Comparison of ENCODE assay signal across 11 mouse cellular contexts in genomic region chr3:31324231-31324654, GRCm38 (mm10). TPM values are rescaled to one million over a fixed set of nuclear protein-coding genes. Genes with fewer than 3 reads are reported as not detected.
DNase-seq lines count a peak whose midpoint lies in the region.
"Had no signal": no experiment of that assay in that cellular context is flagged by ENCODE, and none has a peak within 500 bp of the region (broad histone marks: within the 10 kb centered on the region; RNA-seq: fewer than 3 reads in every experiment).

No protein-coding gene starts in this region.

- intact Hi-C loops in heart, postnatal 10 days (cut with DNase I) = no loop called here

- peak; percentile 2 to 16 for DNase-seq in heart, postnatal 10 days
- DNase-seq in heart, adult 11 months = no peak
- DNase-seq in Muller cell, postnatal 12 days (ENCODE audit: inconsistent ontology term) = peak; percentile 38
- DNase-seq in brain, adult 2 months (ENCODE audit: low read depth, low spot score) = peak; percentile 61
- DNase-seq in layer of hippocampus, postnatal 36 days = peak; percentile 21 to 27
- no peak for DNase-seq in spleen, postnatal 36 days (ENCODE audit: low spot score in 2 of 2)
- no peak for DNase-seq in adrenal gland, adult 18-20 months (ENCODE audit: low spot score in 2 of 2)
- DNase-seq: kidney, postnatal 25 days; lung, postnatal 14 days had no signal

RNA-seq across cellular contexts. Expression of gene Slc7a14, which starts 14.1 kb away (rescaled TPM):
- total RNA-seq in heart, postnatal 10 days (2021) = under 1 TPM; 0.10 to 0.14 TPM
- total RNA-seq in layer of hippocampus, postnatal 36 days (2021) = 10 to 100 TPM; 85.1 to 89.4 TPM
- total RNA-seq in adrenal gland, adult 18-20 months (2021) = 1 to 10 TPM; 3.1 to 4.3 TPM
- total RNA-seq: heart, adult 18-20 months; liver, adult 2 months had no signal

Comparison
In these comparisons a context has a peak if more than half of its experiments do, and no peak if none do; other contexts are left out.
1. DNase-seq: peak in heart, postnatal 10 days (2 of 2), Muller cell, postnatal 12 days (single experiment), brain, adult 2 months (single experiment) and layer of hippocampus, postnatal 36 days (2 of 2); none in heart, adult 11 months (single experiment), spleen, postnatal 36 days (0 of 2) and adrenal gland, adult 18-20 months (0 of 2).
2. RNA of gene Slc7a14, which starts 14.1 kb away (total RNA-seq): 85.1 to 89.4 TPM in layer of hippocampus, postnatal 36 days; 3.1 to 4.3 TPM in adrenal gland, adult 18-20 months and 0.10 to 0.14 TPM in heart, postnatal 10 days; every median in the first group is over 10 times any median in the second.